Mouse (Mus musculus) layer of hippocampus, adult 18-20 months (tissue): Measurements from ENCODE around the gene Tmem267. TPM values are rescaled to one million over a fixed set of nuclear protein-coding genes. Genes with fewer than 3 reads are reported as not detected.

ENCODE experiments used
- total RNA-seq, 2 experiments: library from RNA; stranded (reverse); gene quantifications; 2 replicates each; pipeline ENCODE4 v1.2.3; 2021

Gene Tmem267
- total RNA-seq, 2 experiments from 2014 or later: 29.4 to 30.6 TPM

Other genes with a start within 250 kb of the Tmem267 start
- 10 to 100 TPM; 95.2 to 98.8 TPM for gene Paip1, start 59.4 kb upstream of the Tmem267 start, total RNA-seq
- gene 4833420G17Rik, start 25.3 kb upstream of the Tmem267 start, total RNA-seq: 10 to 100 TPM; 19.8 to 25.9 TPM
- gene 3110070M22Rik, start 344 bp downstream of the Tmem267 start, total RNA-seq: 1 to 10 TPM; 2.2 to 2.4 TPM
- gene Ccl28, start 135.8 kb downstream of the Tmem267 start, total RNA-seq: 1 to 10 TPM; 1.1 to 1.2 TPM
- 100 to 1,000 TPM; 192 to 194 TPM for gene Hmgcs1, start 202.3 kb downstream of the Tmem267 start, total RNA-seq